Mouse (Mus musculus): ENCODE data around the gene Bscl2.

GRCm38 (mm10) chr19:8839103-8839907, 2.0 kb downstream of the Bscl2 start, which contains the start of gene Gng3:
- TF ChIP-seq CTCF (IDR thresholded peaks at IDR 0.05; ENCODE audit: low read depth, low read length) (no peak), POLR2A (IDR thresholded peaks at IDR 0.05; ENCODE audit: borderline replicate concordance, low read depth, low read length) (no peak)
